In genomic region chr11:34319282-34319681, GRCm38 (mm10) we compare ENCODE assay signal across 37 mouse cellular contexts. TPM values are rescaled to one million over a fixed set of nuclear protein-coding genes. Genes with fewer than 3 reads are reported as not detected.
"Had no signal": no experiment of that assay in that cellular context is flagged by ENCODE, and none has a peak within 500 bp of the region (broad histone marks: within the 10 kb centered on the region; RNA-seq: fewer than 3 reads in every experiment).

No protein-coding gene starts in this region.

- H3K27ac ChIP-seq: heart, embryonic 13.5 days; heart, embryonic 15.5 days; hindbrain, embryonic 10.5 days; hindbrain, embryonic 12.5 days; hindbrain, embryonic 13.5 days; hindbrain, embryonic 14.5 days; hindbrain, embryonic 15.5 days; hindbrain, postnatal 0 days; intestine, embryonic 15.5 days; kidney, embryonic 15.5 days; kidney, postnatal 0 days; layer of hippocampus, adult 2 months; left cerebral cortex, adult 2 months had no signal

- H3K9me3 ChIP-seq: heart, embryonic 12.5 days; heart, embryonic 13.5 days; heart, embryonic 15.5 days; hindbrain, embryonic 10.5 days; hindbrain, embryonic 12.5 days; hindbrain, embryonic 13.5 days; hindbrain, embryonic 15.5 days; intestine, embryonic 15.5 days; kidney, embryonic 15.5 days had no signal

- H3K4me2 ChIP-seq: heart, embryonic 11.5 days; heart, embryonic 12.5 days; heart, embryonic 13.5 days; heart, embryonic 15.5 days; hindbrain, embryonic 12.5 days; intestine, embryonic 15.5 days; kidney, embryonic 15.5 days had no signal

- ATAC-seq: hindbrain, embryonic 16.5 days; hindbrain, postnatal 0 days; inflammation-experienced regulatory T-cells, adult 6 months; intestine, embryonic 15.5 days; intestine, embryonic 16.5 days; intestine, postnatal 0 days had no signal

- H3K4me1 ChIP-seq: heart, embryonic 13.5 days; heart, embryonic 15.5 days; intestine, embryonic 15.5 days had no signal

- H3K9ac ChIP-seq: heart, embryonic 12.5 days; heart, embryonic 13.5 days; heart, embryonic 15.5 days; hindbrain, embryonic 12.5 days; hindbrain, embryonic 13.5 days; hindbrain, embryonic 14.5 days; hindbrain, embryonic 15.5 days; intestine, embryonic 15.5 days; kidney, embryonic 15.5 days had no signal

- H3K36me3 ChIP-seq: heart, embryonic 12.5 days; heart, embryonic 13.5 days; heart, embryonic 15.5 days; hindbrain, embryonic 10.5 days; hindbrain, embryonic 12.5 days; hindbrain, embryonic 13.5 days; hindbrain, embryonic 15.5 days; intestine, embryonic 15.5 days; kidney, embryonic 15.5 days had no signal

- DNase-seq: heart, postnatal 10 days; heart, postnatal 14 days; heart, postnatal 36 days; heart, postnatal 4 days; kidney, adult 11 months; kidney, adult 18-20 months; kidney, adult 2 months; kidney, adult 8-10 months; kidney, adult 9 months; kidney, postnatal 10 days; kidney, postnatal 14 days; kidney, postnatal 25 days; kidney, postnatal 36 days; kidney, postnatal 4 days; layer of hippocampus, adult 9-11 months; layer of hippocampus, postnatal 36 days had no signal

- H3K4me3 ChIP-seq: heart, embryonic 12.5 days; heart, embryonic 13.5 days; heart, embryonic 15.5 days; hindbrain, embryonic 10.5 days; hindbrain, embryonic 12.5 days; hindbrain, embryonic 13.5 days; hindbrain, embryonic 15.5 days; intestine, embryonic 15.5 days; kidney, embryonic 15.5 days; layer of hippocampus, adult 2 months; left cerebral cortex, adult 2 months had no signal

- H3K27me3 ChIP-seq: heart, embryonic 12.5 days; hindbrain, embryonic 15.5 days; intestine, embryonic 15.5 days had no signal

RNA-seq across cellular contexts. Expression of gene Fam196b, which starts 4.7 kb away (rescaled TPM):
- total RNA-seq: heart, postnatal 10 days; heart, postnatal 14 days; heart, postnatal 25 days; heart, postnatal 36 days had no signal
- polyA plus RNA-seq: heart, postnatal 0 days had no signal
